Mouse (Mus musculus): ENCODE data around the gene Cfap58.

Cfap58 gene

DNA sequence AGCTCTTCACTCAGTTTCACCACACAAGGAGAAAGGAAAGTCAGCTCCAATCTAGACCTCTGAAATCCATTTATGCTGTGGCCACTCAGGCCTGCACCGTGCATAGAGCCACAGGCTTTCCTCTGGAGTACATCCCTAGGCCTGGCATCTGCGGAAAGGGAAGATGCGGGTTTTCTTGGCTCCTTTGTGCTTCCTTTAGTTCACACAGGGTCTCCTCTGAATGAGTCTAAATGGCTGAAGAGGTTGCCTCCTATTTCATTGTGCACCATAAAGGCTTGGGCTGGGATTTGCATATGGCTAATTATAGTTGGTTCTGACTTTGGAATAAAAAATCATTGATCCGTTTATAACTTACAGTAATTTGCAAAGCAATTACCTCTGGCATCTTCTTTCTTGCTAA, 144.0 kb downstream of the Cfap58 start:
- DNase-seq (ENCODE audit: low spot score in 2 of 2) = no peak
